Mouse (Mus musculus) heart, embryonic 13.5 days (tissue): ENCODE measurements around the gene Rptor. TPM values are rescaled to one million over a fixed set of nuclear protein-coding genes. Genes with fewer than 3 reads are reported as not detected.

ENCODE experiments used
- ATAC-seq: fragments of 200-750 bp; cut with Nextera tagmentation; 2 replicates; pipeline ENCODE4 v1.8.0; 2017; ENCODE audit warnings: moderate TSS enrichment; ENCODE audit not compliant: insufficient number of reproducible peaks, low FRiP score, low TSS enrichment; ENCODE audit errors: extremely low read depth
- H3K27ac ChIP-seq: fragments of 300-500 bp; sonication (generic); replicated peaks from 2 replicates; pipeline ENCODE4 v1.5.1; 2015; ENCODE audit warnings: moderate library complexity, mild to moderate bottlenecking, inconsistent platforms
- H3K27me3 ChIP-seq: fragments of 300-500 bp; sonication (generic); replicated peaks from 2 replicates; pipeline ENCODE4 v1.6.1; 2015; ENCODE audit warnings: mild to moderate bottlenecking, inconsistent platforms
- H3K36me3 ChIP-seq: fragments of 300-500 bp; sonication (generic); 2 replicates; pipeline ENCODE4 v1.6.1; 2015; ENCODE audit warnings: mild to moderate bottlenecking, inconsistent platforms
- H3K4me1 ChIP-seq: fragments of 300-500 bp; sonication (generic); 2 replicates; pipeline ENCODE4 v1.6.1; 2015; ENCODE audit warnings: inconsistent platforms
- H3K4me2 ChIP-seq: fragments of 300-500 bp; sonication (generic); 2 replicates; pipeline ENCODE4 v1.6.1; 2015; ENCODE audit warnings: inconsistent platforms, mild to moderate bottlenecking, moderate library complexity
- H3K4me3 ChIP-seq: fragments of 300-500 bp; sonication (generic); 2 replicates; pipeline ENCODE4 v1.5.1; 2015; ENCODE audit warnings: moderate library complexity, mild to moderate bottlenecking, inconsistent platforms
- H3K9ac ChIP-seq: fragments of 300-500 bp; sonication (generic); 2 replicates; pipeline ENCODE4 v1.6.1; 2015; ENCODE audit warnings: inconsistent platforms, mild to moderate bottlenecking, moderate library complexity
- H3K9me3 ChIP-seq: fragments of 300-500 bp; sonication (generic); 2 replicates; pipeline ENCODE4 v1.6.1; 2016; ENCODE audit warnings: inconsistent platforms
- WGBS: fragments of 180-500 bp; shearing (Covaris S2); methylation state at CpG from one replicate; pipeline ENCODE4 v1.1.7; 2015; ENCODE audit warnings: mixed read lengths; 5-methylcytosine and 5-hydroxymethylcytosine counted together
- polyA plus RNA-seq: library from polyadenylated mRNA; unstranded; fragments of >200 nt; fragmentation: Nextera tagmentation; extraction: Ambion mirVana; gene quantifications from 2 replicates; pipeline ENCODE4 v1.2.1, GENCODE M21; 2015

The Rptor gene
- polyA plus RNA-seq, 1 experiment from 2014 or later = 7.0 TPM

- Histone ChIP-seq H3K9me3 (peaks cover 4% of the 10 kb centered on the region), H3K27ac (no peak overlapping the region), H3K4me3 (no peak overlapping the region), H3K27me3 (no peaks in the 10 kb centered on the region), H3K9ac (no peak overlapping the region), H3K4me2 (no peak overlapping the region), H3K4me1 (peaks cover 5% of the 10 kb centered on the region), H3K36me3 (no peaks in the 10 kb centered on the region)
- ATAC-seq = no peak
- WGBS = 67% methylated on average over 5 of the region's 5 CpGs
Measured at GRCm38 (mm10) chr11:119926762-119927161, 324.1 kb downstream of the Rptor start.

DNA sequence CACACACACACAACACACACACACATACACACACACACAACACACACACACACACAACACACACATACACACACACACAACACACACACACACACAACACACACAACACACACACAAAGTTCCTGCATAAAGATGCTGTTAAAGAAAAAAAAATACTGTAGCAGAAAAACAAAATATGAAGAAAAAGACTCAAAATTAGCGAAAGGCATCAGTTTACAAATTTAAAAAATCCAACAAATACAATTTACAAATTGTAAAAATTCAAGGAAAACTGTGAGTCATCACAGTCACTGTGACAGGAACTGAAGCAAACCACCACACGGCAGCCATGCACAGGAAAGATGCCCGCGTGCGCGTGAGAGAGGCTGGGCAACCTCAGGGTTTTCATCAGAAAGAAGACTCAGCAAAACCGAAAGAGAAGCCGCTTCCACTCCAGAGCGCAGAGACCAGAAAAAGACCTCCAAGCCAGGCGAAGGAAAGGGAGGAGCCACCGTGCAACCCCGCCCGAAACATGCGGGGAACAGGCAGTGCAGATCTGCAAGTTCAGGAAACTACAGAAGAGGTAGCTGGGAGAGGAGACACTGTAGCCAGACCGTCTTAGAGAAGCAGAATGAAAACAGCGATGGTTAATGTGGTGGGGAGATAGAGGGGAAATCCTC lies 325.4 kb downstream of the Rptor start:
- H3K4me2 ChIP-seq = peak overlapping the region; percentile 55
- H3K4me1 ChIP-seq = 0 out of 2 replicates have a peak, but pooled peaks cover 3% of the 10 kb centered on the region
- peak overlapping the region; percentile 31 for H3K4me3 ChIP-seq
- ATAC-seq = no peak
- no peaks in the 10 kb centered on the region for H3K36me3 ChIP-seq
- WGBS = 48% methylated on average over 16 of the region's 16 CpGs
- no peak overlapping the region for H3K27ac ChIP-seq
- H3K9ac ChIP-seq = peak overlapping the region; percentile 48
- no peaks in the 10 kb centered on the region for H3K27me3 ChIP-seq
- peaks cover 4% of the 10 kb centered on the region for H3K9me3 ChIP-seq

- 72% methylated on average over 6 of the region's 6 CpGs for WGBS
- Histone ChIP-seq H3K27ac (no peak overlapping the region), H3K36me3 (no peaks in the 10 kb centered on the region), H3K4me3 (no peak overlapping the region), H3K4me1 (0 out of 2 replicates have a peak, but pooled peaks cover 3% of the 10 kb centered on the region), H3K9ac (no peak overlapping the region), H3K27me3 (peaks cover 6% of the 10 kb centered on the region; the same call in 1 of the 2 replicates), H3K4me2 (no peak overlapping the region), H3K9me3 (peaks cover 4% of the 10 kb centered on the region)
- no peak for ATAC-seq
Measured at GRCm38 (mm10) chr11:119929603-119930265, 327.0 kb downstream of the Rptor start.

GRCm38 (mm10) chr11:119931809-119932208 lies 329.1 kb downstream of the Rptor start:
- 75% methylated on average over 10 of the region's 10 CpGs for WGBS
- Histone ChIP-seq H3K27ac (no peak overlapping the region), H3K4me1 (peaks cover 9% of the 10 kb centered on the region; the same call in 1 of the 2 replicates), H3K4me2 (no peak overlapping the region), H3K9ac (no peak overlapping the region), H3K9me3 (peaks cover 4% of the 10 kb centered on the region), H3K36me3 (no peaks in the 10 kb centered on the region), H3K4me3 (no peak overlapping the region), H3K27me3 (peaks cover 13% of the 10 kb centered on the region)
- ATAC-seq = no peak

DNA sequence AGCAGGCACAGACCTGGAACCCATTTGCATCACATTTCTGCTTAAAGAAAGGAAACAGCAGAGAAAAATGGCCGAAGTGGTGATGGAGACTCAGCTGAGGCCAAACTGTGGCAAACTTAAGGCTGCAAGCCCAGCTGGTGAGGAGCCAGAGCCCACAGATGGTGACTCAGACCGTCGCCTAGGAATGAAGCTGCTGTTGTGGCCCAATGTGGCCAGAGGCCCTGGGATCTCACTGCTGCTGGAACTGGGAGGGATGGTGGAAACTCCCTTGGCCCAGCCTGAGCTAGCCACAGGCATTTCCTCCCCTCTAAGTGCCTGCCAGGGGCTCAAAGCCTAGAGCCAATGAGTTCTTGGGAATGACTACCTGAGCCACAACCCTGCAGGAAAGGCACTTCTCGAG lies 330.4 kb downstream of the Rptor start:
- Histone ChIP-seq H3K27me3 (peaks cover 21% of the 10 kb centered on the region), H3K4me3 (no peak overlapping the region), H3K4me2 (no peak overlapping the region), H3K36me3 (no peaks in the 10 kb centered on the region), H3K27ac (no peak overlapping the region), H3K4me1 (peaks cover 22% of the 10 kb centered on the region), H3K9ac (no peak overlapping the region), H3K9me3 (peaks cover 4% of the 10 kb centered on the region)
- 67% methylated on average over 4 of the region's 4 CpGs for WGBS
- no peak for ATAC-seq

DNA sequence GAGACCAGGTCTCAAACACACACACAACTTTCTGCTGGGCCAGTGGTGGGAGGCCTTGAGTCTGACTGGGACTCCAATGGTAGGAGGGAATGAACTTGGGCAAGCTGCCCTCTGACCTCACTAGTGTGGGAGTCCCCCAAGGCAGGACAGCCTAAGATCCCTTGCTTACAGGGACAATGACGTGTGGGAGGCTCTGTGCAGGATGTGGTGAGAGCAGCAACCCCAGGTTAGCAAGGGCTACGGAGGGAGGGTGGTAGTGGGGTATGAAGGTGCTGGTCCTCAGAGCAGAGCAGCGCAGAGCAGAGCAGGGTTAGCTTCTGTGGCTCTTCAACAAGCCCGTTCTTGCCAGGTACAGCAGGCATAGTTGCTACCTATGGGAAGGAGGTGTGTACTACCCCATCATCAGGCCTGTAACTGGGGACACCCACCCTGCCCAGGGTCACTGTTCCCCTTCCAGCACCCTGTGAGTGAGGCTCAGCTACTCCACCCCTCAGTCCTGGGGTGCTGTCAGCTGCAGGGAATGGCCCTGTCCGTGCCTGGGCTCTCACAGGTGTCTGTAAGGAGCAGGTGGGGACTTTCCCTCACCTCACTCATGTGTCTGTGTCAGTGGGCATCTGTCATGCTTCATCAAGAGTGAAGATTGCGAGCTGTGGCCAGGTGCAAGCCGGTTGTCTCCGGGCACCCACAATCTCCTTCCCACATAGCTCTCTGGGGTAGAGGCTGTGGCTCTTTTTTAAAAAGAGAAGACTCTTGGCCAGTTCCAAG lies 331.3 kb downstream of the Rptor start:
- Histone ChIP-seq H3K27me3 (peaks cover 30% of the 10 kb centered on the region), H3K27ac (no peak overlapping the region), H3K4me2 (no peak overlapping the region), H3K4me3 (no peak overlapping the region), H3K4me1 (peaks cover 26% of the 10 kb centered on the region), H3K9ac (no peak overlapping the region), H3K9me3 (peaks cover 4% of the 10 kb centered on the region), H3K36me3 (no peaks in the 10 kb centered on the region)
- no peak for ATAC-seq
- WGBS = 73% methylated on average over 8 of the region's 8 CpGs

DNA sequence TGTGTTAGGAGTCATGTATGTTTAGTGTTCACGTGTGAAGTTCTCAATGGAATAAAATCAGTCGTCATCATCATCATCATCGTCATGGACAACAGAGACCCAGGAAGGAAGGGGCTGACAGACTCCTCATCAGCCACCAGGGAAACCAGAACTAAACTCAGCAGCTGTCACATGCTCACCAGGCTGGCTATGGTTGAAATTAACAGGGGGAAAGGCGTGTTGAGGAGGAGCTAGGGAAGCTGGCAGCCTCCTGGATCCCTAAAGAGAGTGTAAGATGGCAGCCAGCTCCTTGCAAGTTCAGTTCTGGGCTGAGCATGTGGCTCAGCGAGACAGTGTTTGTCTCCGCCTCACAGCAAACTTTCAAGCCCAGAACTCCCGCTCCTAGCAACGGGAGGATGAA lies 332.1 kb downstream of the Rptor start:
- Histone ChIP-seq H3K27ac (no peak overlapping the region), H3K36me3 (no peaks in the 10 kb centered on the region), H3K4me2 (no peak overlapping the region), H3K9me3 (peaks cover 4% of the 10 kb centered on the region), H3K27me3 (peaks cover 37% of the 10 kb centered on the region), H3K4me1 (peaks cover 26% of the 10 kb centered on the region), H3K9ac (no peak overlapping the region), H3K4me3 (no peak overlapping the region)
- ATAC-seq = no peak
- 65% methylated on average over 8 of the region's 8 CpGs for WGBS

GRCm38 (mm10) chr11:119935457-119935856 lies 332.8 kb downstream of the Rptor start:
- H3K36me3 ChIP-seq = no peaks in the 10 kb centered on the region
- H3K9ac ChIP-seq = no peak overlapping the region
- H3K27me3 ChIP-seq = peaks cover 43% of the 10 kb centered on the region
- peaks cover 4% of the 10 kb centered on the region for H3K9me3 ChIP-seq
- WGBS = 28% methylated on average over 6 of the region's 6 CpGs
- no peak overlapping the region for H3K27ac ChIP-seq
- peaks cover 26% of the 10 kb centered on the region for H3K4me1 ChIP-seq
- no peak overlapping the region for H3K4me2 ChIP-seq
- ATAC-seq = no peak
- no peak overlapping the region for H3K4me3 ChIP-seq

DNA sequence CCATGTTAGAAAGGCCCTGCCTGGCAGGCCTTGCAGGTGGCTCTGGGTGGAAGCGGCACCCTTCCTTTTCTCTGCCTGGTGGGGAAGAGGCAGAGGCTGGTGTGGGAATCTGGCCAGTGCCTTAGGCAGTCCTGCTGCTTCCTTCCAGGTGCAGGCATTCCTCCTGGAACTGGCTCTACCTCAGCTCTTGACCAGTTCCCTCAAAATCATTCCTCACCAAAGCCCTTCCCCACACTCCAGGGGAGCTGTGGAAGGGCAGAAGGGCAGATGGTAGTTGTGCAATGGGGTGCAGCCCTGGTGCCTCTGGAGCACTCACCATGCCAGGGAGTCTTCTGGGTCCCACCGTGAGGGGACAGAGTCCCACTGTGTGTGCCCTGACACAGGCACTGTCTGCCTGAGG lies 333.8 kb downstream of the Rptor start:
- Histone ChIP-seq H3K4me1 (peaks cover 34% of the 10 kb centered on the region), H3K9me3 (no peaks in the 10 kb centered on the region), H3K27ac (no peak overlapping the region), H3K36me3 (no peaks in the 10 kb centered on the region), H3K9ac (no peak overlapping the region), H3K4me3 (no peak overlapping the region), H3K4me2 (no peak overlapping the region), H3K27me3 (peaks cover 53% of the 10 kb centered on the region)
- WGBS = 91% methylated on average over 2 of the region's 2 CpGs
- no peak for ATAC-seq

DNA sequence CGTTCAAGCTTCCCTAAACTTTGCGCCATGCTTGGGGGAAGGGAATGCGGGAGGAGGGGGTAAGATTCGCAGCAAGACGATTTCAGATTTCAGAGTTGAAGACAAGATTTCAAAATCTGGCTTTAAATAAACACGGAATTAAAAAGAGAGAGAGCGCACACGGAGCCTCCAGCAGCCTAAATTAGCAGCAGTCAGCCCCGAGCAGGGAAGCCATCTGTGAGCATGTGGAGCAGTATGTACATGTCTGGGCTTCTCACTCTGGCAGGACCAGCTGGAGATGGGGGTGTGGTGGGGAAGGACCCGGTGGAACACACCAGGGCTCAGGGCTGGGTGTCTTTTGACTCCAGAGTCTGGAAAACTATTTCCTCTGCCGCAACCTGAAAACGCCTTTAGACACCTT lies 334.5 kb downstream of the Rptor start:
- Histone ChIP-seq H3K4me1 (peaks cover 41% of the 10 kb centered on the region), H3K27me3 (peaks cover 57% of the 10 kb centered on the region), H3K4me2 (no peak overlapping the region), H3K27ac (no peak overlapping the region), H3K9ac (peak overlapping the region; percentile 28; the same call in 1 of the 2 replicates), H3K36me3 (no peaks in the 10 kb centered on the region), H3K4me3 (no peak overlapping the region), H3K9me3 (no peaks in the 10 kb centered on the region)
- WGBS = 50% methylated on average over 12 of the region's 12 CpGs
- no peak for ATAC-seq

DNA sequence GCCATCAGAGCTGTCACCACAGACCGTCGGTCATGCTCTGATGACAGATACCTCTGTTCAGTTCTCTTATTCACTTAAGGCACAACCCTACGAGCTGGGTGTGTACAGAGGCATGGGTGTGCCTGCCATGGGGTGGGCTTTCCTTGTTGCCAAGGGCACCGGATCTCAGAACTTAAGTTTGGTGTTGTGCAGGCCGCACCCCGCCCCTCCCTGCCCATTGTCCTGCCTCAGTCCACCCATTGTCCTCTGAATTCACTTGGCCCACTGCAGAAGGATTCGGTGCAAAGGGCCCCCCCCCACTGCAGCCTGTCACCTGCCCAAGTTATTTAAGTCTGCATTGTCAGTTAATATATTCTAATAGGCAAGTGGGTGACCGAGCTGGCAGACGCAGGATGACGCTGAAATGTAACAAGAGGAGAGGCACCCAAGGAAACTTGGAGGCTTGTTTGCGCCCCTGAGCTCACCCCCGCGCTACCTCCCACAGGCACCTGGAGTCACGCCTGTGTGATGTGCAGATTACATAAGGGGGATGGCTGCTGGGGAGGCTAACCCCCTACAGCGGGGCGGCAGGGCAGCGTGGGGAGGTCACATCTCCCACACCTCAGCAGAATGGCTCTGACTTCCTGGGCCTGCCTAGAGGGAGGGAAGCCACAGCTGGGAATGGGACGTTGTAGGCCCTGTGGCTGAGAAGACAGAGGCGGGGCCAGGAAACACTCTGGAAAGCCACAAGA lies 335.2 kb downstream of the Rptor start:
- H3K36me3 ChIP-seq = no peaks in the 10 kb centered on the region
- H3K27me3 ChIP-seq = peaks cover 57% of the 10 kb centered on the region
- H3K4me1 ChIP-seq = peaks cover 38% of the 10 kb centered on the region
- H3K4me3 ChIP-seq = no peak overlapping the region
- WGBS = 50% methylated on average over 19 of the region's 19 CpGs
- ATAC-seq = no peak
- no peak overlapping the region for H3K9ac ChIP-seq
- no peaks in the 10 kb centered on the region for H3K9me3 ChIP-seq
- H3K4me2 ChIP-seq = no peak overlapping the region
- H3K27ac ChIP-seq = no peak overlapping the region
